Mouse (Mus musculus): ENCODE results near the gene Ptgir. TPM values are rescaled to one million over a fixed set of nuclear protein-coding genes. Genes with fewer than 3 reads are reported as not detected.

The Ptgir gene
- 2.0 and 2.4 TPM in 2 replicates for polyA plus RNA-seq (2015; fragmentation: Nextera tagmentation; extraction: Ambion mirVana)

DNA sequence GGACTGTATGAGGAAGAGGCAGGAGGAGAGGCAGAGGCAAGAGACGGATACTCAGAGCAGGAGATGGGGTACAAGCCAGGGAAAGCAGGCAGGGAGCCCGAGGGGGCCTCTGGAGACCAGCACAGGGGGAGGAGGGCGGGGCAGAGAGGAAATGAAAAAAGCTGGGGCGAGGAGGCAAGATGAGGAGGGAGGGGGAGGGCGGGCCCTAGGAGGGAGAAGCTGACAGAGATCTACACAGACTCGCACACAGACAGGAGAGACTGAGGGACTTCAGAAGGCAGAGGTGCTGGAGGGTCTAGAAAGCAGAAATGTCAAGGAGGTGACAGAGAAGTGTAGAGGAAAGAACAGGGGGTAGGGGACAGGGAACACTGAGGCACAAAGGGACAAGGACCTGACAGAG lies at the start of gene Ptgir:
Gene Ptgir (plus strand): TSS at position 210 of the 400 bp plus-strand sequence.
- no peaks in the 10 kb centered on the region; the same call in 1 of the 2 replicates for H3K27me3 ChIP-seq
- peak within 1 kb of the TSS; percentile 3; the same call in 1 of the 2 replicates for H3K27ac ChIP-seq
- ATAC-seq (ENCODE audit: borderline replicate concordance, extremely low read depth, low FRiP score, low TSS enrichment) = no peak

GRCm38 (mm10) chr7:16858336-16858735 lies 48.0 kb upstream of the Ptgir start:
- no peak overlapping the region for H3K27ac ChIP-seq
- H3K27me3 ChIP-seq = no peaks in the 10 kb centered on the region
- no peak overlapping the region for H3K9ac ChIP-seq
- no peaks in the 10 kb centered on the region for H3K4me1 ChIP-seq
- 29% methylated on average over 17 of the region's 17 CpGs for WGBS
- no peaks in the 10 kb centered on the region for H3K9me3 ChIP-seq
- ATAC-seq (ENCODE audit: borderline replicate concordance, extremely low read depth, low FRiP score, low TSS enrichment) = no peak
- no peak overlapping the region for H3K4me3 ChIP-seq
- no peak overlapping the region for H3K4me2 ChIP-seq
- H3K36me3 ChIP-seq = peaks cover 60% of the 10 kb centered on the region

More for the DNA sequence above, at the start of gene Ptgir:
- Histone ChIP-seq H3K4me1 (peaks cover 36% of the 10 kb centered on the region), H3K4me2 (peak within 1 kb of the TSS; percentile 13; the same call in 1 of the 2 replicates), H3K9ac (no peak within 1 kb of the TSS), H3K36me3 (no peaks in the 10 kb centered on the region), H3K4me3 (no peak within 1 kb of the TSS), H3K9me3 (no peaks in the 10 kb centered on the region)
- WGBS = 13% methylated on average over 6 of the region's 6 CpGs

DNA sequence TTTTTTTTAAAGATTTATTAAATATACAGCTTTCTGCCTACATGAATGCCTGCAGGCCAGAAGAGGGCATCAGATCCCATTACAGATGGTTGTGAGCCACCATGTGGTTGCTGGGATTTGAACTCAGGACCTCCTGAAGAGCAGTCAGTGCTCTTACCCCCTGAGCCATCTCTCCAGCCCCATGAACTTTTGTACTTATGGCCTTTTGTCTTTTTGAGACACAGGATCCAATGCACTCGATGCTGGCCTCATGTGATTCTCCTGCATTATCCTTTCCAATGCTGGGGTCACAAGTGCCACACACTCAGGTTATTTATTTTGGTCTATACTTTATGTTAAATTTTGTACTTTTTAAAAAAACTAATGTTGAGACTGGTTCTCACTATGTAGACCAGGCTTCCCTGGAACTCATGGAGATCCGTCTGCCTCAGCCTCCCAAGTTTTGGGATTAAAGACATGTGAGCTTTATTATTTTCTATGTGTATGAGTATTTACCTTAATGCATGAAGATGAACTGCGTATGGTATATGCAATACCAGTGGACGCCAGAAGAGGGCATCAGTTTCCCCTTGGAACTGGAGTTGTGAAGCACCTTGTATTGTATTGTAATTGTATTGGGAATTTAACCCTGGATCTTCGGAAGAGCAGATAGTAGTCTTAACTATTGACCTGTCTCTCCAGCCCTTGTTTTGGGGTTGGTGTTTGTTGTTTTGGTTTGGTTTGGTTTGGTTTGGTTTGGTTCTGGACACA lies 46.2 kb upstream of the Ptgir start:
- no peak overlapping the region for H3K27ac ChIP-seq
- H3K4me2 ChIP-seq = no peak overlapping the region
- WGBS = 32% methylated on average over 5 of the region's 5 CpGs
- no peaks in the 10 kb centered on the region for H3K9me3 ChIP-seq
- no peak overlapping the region for H3K9ac ChIP-seq
- no peaks in the 10 kb centered on the region for H3K4me1 ChIP-seq
- peaks cover 55% of the 10 kb centered on the region for H3K36me3 ChIP-seq
- ATAC-seq (ENCODE audit: borderline replicate concordance, extremely low read depth, low FRiP score, low TSS enrichment) = no peak
- H3K27me3 ChIP-seq = no peaks in the 10 kb centered on the region
- H3K4me3 ChIP-seq = no peak overlapping the region

GRCm38 (mm10) chr7:16867488-16867887 lies 38.8 kb upstream of the Ptgir start:
- 58% methylated on average over 3 of the region's 3 CpGs for WGBS
- peaks cover 49% of the 10 kb centered on the region for H3K36me3 ChIP-seq
- no peak overlapping the region for H3K4me2 ChIP-seq
- H3K4me1 ChIP-seq = no peaks in the 10 kb centered on the region
- no peak overlapping the region for H3K9ac ChIP-seq
- no peak for ATAC-seq (ENCODE audit: borderline replicate concordance, extremely low read depth, low FRiP score, low TSS enrichment)
- H3K4me3 ChIP-seq = no peak overlapping the region
- no peaks in the 10 kb centered on the region for H3K27me3 ChIP-seq
- peak overlapping the region; percentile 24; the same call in 1 of the 2 replicates for H3K27ac ChIP-seq
- H3K9me3 ChIP-seq = no peaks in the 10 kb centered on the region

DNA sequence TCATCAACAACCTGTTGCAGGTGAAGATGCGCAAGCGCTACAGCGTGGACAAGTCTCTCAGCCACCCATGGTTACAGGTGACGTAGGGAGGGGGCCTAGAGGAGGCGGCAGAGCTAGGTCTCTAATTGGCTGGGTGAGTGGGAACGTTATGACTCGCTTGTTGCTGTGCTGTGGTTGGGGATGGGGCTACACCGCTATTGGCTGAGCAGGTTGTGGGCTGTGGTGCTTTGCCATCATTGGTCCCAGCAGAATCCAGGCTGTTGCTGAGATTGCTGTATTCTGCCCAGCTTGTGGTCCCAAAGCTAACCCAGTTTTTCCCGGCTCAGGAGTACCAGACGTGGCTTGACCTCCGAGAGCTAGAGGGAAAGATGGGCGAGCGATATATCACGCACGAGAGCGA lies 36.8 kb upstream of the Ptgir start:
- Histone ChIP-seq H3K4me2 (no peak overlapping the region), H3K27ac (no peak overlapping the region), H3K4me1 (peaks cover 5% of the 10 kb centered on the region), H3K36me3 (peaks cover 41% of the 10 kb centered on the region), H3K4me3 (no peak overlapping the region), H3K9ac (no peak overlapping the region), H3K9me3 (no peaks in the 10 kb centered on the region), H3K27me3 (no peaks in the 10 kb centered on the region)
- peak; percentile 68; the same call in 1 of the 2 replicates for ATAC-seq (ENCODE audit: borderline replicate concordance, extremely low read depth, low FRiP score, low TSS enrichment)
- WGBS = 36% methylated on average over 16 of the region's 16 CpGs

DNA sequence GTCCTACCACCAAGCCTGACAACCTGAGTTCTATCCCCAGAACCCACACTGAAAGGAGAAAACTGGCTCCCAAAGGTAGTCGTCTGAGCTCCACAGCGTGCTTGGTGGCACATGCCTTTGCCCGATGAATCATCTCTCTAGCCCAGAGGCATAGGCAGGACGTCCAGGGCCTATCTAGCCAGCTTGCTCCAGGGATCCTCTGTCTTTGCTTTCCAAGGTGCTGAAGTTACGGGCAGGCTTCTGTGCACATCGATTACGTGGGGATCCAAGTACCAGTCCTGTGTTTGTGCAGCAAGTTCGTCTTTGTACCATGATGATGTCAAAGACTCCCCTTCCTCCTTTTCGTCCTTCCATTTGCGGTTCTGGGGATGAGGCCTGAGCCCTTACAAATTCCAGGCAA lies 34.7 kb upstream of the Ptgir start:
- H3K4me2 ChIP-seq = no peak overlapping the region
- H3K9ac ChIP-seq = no peak overlapping the region
- H3K27ac ChIP-seq = no peak overlapping the region
- peaks cover 14% of the 10 kb centered on the region for H3K4me1 ChIP-seq
- H3K36me3 ChIP-seq = peaks cover 26% of the 10 kb centered on the region
- no peak overlapping the region for H3K4me3 ChIP-seq
- WGBS = 78% methylated on average over 10 of the region's 10 CpGs
- no peaks in the 10 kb centered on the region for H3K9me3 ChIP-seq
- ATAC-seq (ENCODE audit: borderline replicate concordance, extremely low read depth, low FRiP score, low TSS enrichment) = no peak
- H3K27me3 ChIP-seq = no peaks in the 10 kb centered on the region

GRCm38 (mm10) chr7:16872478-16872877 lies 33.8 kb upstream of the Ptgir start:
- Histone ChIP-seq H3K27me3 (no peaks in the 10 kb centered on the region), H3K4me2 (no peak overlapping the region), H3K4me1 (peaks cover 22% of the 10 kb centered on the region), H3K9ac (no peak overlapping the region), H3K9me3 (no peaks in the 10 kb centered on the region), H3K36me3 (peaks cover 22% of the 10 kb centered on the region), H3K4me3 (no peak overlapping the region), H3K27ac (no peak overlapping the region)
- 92% methylated on average over 9 of the region's 9 CpGs for WGBS
- ATAC-seq (ENCODE audit: borderline replicate concordance, extremely low read depth, low FRiP score, low TSS enrichment) = no peak

DNA sequence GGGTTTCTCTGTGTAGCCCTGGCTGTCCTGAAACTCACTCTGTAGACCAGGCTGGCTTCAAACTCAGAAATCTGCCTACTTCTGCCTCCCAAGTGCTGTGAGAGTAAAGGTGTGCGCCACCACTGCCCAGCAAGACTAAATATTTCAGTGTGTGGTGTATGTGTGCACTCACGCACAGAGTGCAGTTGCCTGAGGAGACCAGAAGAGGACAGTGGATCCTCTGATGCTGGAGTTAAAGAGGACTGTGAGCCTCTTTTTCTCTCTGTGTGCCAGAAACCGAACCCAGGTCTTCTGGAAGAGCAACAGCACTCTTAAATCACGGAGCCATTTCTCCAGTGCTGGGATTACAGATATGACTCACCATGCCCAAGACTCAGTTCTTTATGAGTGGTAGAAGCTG lies 32.9 kb upstream of the Ptgir start:
- Histone ChIP-seq H3K27ac (no peak overlapping the region), H3K9ac (no peak overlapping the region), H3K4me2 (no peak overlapping the region), H3K4me1 (peaks cover 22% of the 10 kb centered on the region), H3K9me3 (no peaks in the 10 kb centered on the region), H3K27me3 (no peaks in the 10 kb centered on the region), H3K4me3 (no peak overlapping the region), H3K36me3 (peaks cover 17% of the 10 kb centered on the region)
- ATAC-seq (ENCODE audit: borderline replicate concordance, extremely low read depth, low FRiP score, low TSS enrichment) = no peak
- 95% methylated on average over 4 of the region's 4 CpGs for WGBS

DNA sequence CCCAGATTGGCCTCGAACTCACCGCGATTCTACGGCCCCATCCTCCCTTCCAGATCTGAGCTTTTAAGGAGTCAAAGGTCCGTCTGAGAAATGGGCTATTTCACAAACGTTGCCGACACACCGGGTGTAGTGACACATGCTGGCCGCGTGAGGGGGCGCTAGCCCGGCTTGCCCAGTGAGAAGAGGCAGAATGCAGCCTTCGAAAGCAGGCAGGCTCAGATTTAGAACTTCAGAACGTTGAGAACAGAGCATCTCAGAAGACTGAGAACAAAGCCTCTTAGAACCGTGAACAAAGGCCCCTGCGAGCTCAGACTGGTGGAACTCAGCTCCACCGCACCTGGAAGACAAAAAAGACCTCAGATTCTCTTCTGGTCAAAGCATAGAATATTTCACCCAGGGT lies 32.1 kb upstream of the Ptgir start:
- Histone ChIP-seq H3K4me1 (peaks cover 24% of the 10 kb centered on the region), H3K9me3 (no peaks in the 10 kb centered on the region), H3K36me3 (peaks cover 11% of the 10 kb centered on the region), H3K4me2 (peak overlapping the region; percentile 54), H3K27ac (peak overlapping the region; percentile 93), H3K27me3 (no peaks in the 10 kb centered on the region), H3K9ac (peak overlapping the region; percentile 14), H3K4me3 (peak overlapping the region; percentile 32)
- 3% methylated on average over 17 of the region's 17 CpGs for WGBS
- peak; percentile 20; the same call in 1 of the 2 replicates for ATAC-seq (ENCODE audit: borderline replicate concordance, extremely low read depth, low FRiP score, low TSS enrichment)

GRCm38 (mm10) chr7:16874756-16875309 lies 31.5 kb upstream of the Ptgir start:
- peak; percentile 95 for ATAC-seq (ENCODE audit: borderline replicate concordance, extremely low read depth, low FRiP score, low TSS enrichment)
- Histone ChIP-seq H3K4me3 (peak overlapping the region; percentile 77), H3K36me3 (peaks cover 7% of the 10 kb centered on the region; the same call in 1 of the 2 replicates), H3K4me1 (peaks cover 30% of the 10 kb centered on the region), H3K27me3 (no peaks in the 10 kb centered on the region), H3K9me3 (no peaks in the 10 kb centered on the region), H3K27ac (peak overlapping the region; percentile 93), H3K9ac (peak overlapping the region; percentile 14; the same call in 1 of the 2 replicates), H3K4me2 (peak overlapping the region; percentile 92)
- WGBS = under 1% methylated on average over 33 of the region's 33 CpGs

GRCm38 (mm10) chr7:16875310-16875325 lies 31.2 kb upstream of the Ptgir start, which contains the start of gene Dact3:
TSS of gene Dact3 (plus strand) at chr7:16875317.
- no peak for ATAC-seq (ENCODE audit: borderline replicate concordance, extremely low read depth, low FRiP score, low TSS enrichment)
- WGBS = 0% methylated on average over 1 of the region's 1 CpGs
- peak within 1 kb of the TSS; percentile 93 for H3K27ac ChIP-seq
- peaks cover 4% of the 10 kb centered on the region; the same call in 1 of the 2 replicates for H3K36me3 ChIP-seq
- peak within 1 kb of the TSS; percentile 92 for H3K4me2 ChIP-seq
- no peaks in the 10 kb centered on the region for H3K9me3 ChIP-seq
- H3K9ac ChIP-seq = peak within 1 kb of the TSS; percentile 74
- no peaks in the 10 kb centered on the region for H3K27me3 ChIP-seq
- H3K4me1 ChIP-seq = peaks cover 33% of the 10 kb centered on the region
- peak within 1 kb of the TSS; percentile 77 for H3K4me3 ChIP-seq

- peak overlapping the region; percentile 92 for H3K4me2 ChIP-seq
- peak overlapping the region; percentile 73 for H3K27ac ChIP-seq
- peak overlapping the region; percentile 74 for H3K9ac ChIP-seq
- H3K4me3 ChIP-seq = peak overlapping the region; percentile 77
- no peaks in the 10 kb centered on the region for H3K9me3 ChIP-seq
- under 1% methylated on average over 31 of the region's 42 CpGs for WGBS
- peaks cover 35% of the 10 kb centered on the region for H3K4me1 ChIP-seq
- peaks cover 4% of the 10 kb centered on the region; the same call in 1 of the 2 replicates for H3K36me3 ChIP-seq
- no peak for ATAC-seq (ENCODE audit: borderline replicate concordance, extremely low read depth, low FRiP score, low TSS enrichment)
- no peaks in the 10 kb centered on the region for H3K27me3 ChIP-seq
Observed at GRCm38 (mm10) chr7:16875326-16875725, 31.0 kb upstream of the Ptgir start.

Data from lung, embryonic 15.5 days (tissue).